Mouse (Mus musculus): ENCODE results near the gene Carhsp1. TPM values are rescaled to one million over a fixed set of nuclear protein-coding genes. Genes with fewer than 3 reads are reported as not detected.

Carhsp1 gene
- 82.5 and 85.0 TPM in 2 replicates for polyA plus RNA-seq (2014; fragmentation: Nextera tagmentation; extraction: Ambion mirVana)

DNA sequence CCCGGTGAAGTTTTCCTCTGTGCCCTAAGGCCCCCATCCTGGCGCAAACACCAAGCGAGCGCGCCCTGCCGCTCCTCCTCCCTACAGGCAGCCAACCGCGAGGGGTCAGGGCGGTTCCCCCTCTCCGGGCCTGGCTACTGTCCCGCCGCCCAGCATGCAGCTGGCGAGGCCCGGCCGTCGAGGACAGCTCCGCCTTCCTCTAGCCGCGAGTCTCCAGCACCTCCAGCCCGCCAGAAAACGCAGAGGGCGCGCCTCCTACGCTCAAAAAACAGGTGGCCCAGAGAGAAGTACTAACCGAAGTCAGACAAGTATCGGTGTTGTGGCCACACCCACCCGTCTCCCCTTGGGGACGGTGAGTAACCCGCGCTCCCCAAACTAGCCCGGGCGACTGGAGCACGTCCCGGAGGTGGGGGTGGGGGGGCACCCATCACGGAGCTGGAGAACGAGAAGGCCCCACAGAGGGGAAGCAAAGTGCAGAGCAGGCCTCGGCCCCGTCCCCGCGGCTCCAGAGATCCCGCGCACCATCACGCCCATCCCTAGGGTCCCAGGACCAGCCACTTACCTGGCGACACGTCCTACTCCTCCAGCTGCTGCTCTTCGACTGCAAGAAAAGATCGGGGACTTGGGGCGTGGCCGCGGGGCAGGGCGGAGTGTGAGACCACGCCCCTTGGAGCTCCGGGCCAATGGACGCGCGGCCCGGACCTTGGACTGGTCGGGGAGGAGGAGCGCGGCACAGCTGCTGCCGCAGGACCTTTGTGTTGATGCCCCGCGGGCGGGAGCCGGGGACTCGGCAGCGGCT is at the start of gene Carhsp1:
Gene Carhsp1 (minus strand): TSS at position 605 of the 799 bp plus-strand sequence.
- H3K27ac ChIP-seq (ENCODE audit: low read depth, low read length), result peak within 1 kb of the TSS; percentile 84
- H3K4me1 ChIP-seq (ENCODE audit: control insufficient read depth, insufficient read depth, low read length), result peaks cover 28% of the 10 kb centered on the region
- peak within 1 kb of the TSS; percentile 55 for H3K4me3 ChIP-seq (ENCODE audit: low read depth, low read length)
- under 1% methylated on average over 66 of the region's 67 CpGs for WGBS
- H3K36me3 ChIP-seq (ENCODE audit: control insufficient read depth, insufficient read depth, low read length), result no peaks in the 10 kb centered on the region
- ATAC-seq (ENCODE audit: low FRiP score) (peak; percentile 90), DNase-seq (ENCODE audit: low spot score, missing footprints) (peak; percentile 99)
- no peaks in the 10 kb centered on the region for H3K9me3 ChIP-seq (ENCODE audit: control insufficient read depth, low read length)
- H3K9ac ChIP-seq (ENCODE audit: low read length), result peak within 1 kb of the TSS; percentile 73
- peak within 1 kb of the TSS; percentile 50 for H3K4me2 ChIP-seq
- peaks cover 12% of the 10 kb centered on the region for H3K27me3 ChIP-seq (ENCODE audit: control insufficient read depth, insufficient read depth, low read length)

DNA sequence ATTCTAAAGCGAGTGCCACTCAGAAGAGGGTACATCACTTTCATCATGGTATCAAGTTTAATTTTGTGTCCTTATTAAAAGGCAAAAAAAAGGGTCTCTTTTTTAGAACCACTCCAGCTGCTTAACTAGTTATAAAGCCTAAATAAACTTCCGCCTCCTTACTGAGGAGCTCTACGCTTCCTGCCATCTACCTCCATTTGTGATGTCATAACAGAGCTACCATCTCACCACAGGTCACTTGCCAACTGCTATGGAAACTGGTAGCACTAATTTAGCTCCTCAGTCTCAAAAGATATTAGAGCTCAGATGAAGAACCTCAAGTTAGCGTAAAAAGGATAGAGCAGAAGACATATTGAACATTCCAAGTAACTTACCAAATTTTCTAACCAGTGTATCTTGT is 48.5 kb upstream of the Carhsp1 start:
- Histone ChIP-seq H3K36me3 (ENCODE audit: control insufficient read depth, insufficient read depth, low read length) (peaks cover 6% of the 10 kb centered on the region), H3K4me2 (no peak overlapping the region), H3K9ac (ENCODE audit: low read length) (no peak overlapping the region), H3K27me3 (ENCODE audit: control insufficient read depth, insufficient read depth, low read length) (no peaks in the 10 kb centered on the region), H3K4me1 (ENCODE audit: control insufficient read depth, insufficient read depth, low read length) (no peaks in the 10 kb centered on the region), H3K9me3 (ENCODE audit: control insufficient read depth, low read length) (no peaks in the 10 kb centered on the region), H3K4me3 (ENCODE audit: low read depth, low read length) (no peak overlapping the region), H3K27ac (ENCODE audit: low read depth, low read length) (no peak overlapping the region)
- DNase-seq (ENCODE audit: low spot score, missing footprints) (no peak), ATAC-seq (ENCODE audit: low FRiP score) (no peak)
- 94% methylated on average over 4 of the region's 4 CpGs for WGBS

DNA sequence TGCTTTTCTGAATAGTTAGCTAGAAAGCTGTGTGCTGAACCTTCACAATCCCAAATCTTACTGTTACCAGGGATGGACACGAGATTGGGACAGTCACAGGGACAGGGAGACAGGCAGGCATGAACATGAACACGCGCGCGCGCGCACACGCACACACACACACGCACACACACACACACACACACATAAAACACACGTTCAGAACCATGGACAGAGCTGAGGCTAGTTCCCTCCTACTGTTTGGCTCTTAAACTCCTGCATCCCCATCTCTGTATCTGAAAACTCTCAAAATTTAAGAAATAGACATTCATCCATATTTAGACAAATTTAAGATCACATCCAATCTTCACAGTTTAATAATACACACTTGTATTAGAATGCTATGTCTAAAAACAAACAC is 45.8 kb upstream of the Carhsp1 start:
- no peak overlapping the region for H3K4me3 ChIP-seq (ENCODE audit: low read depth, low read length)
- no peaks in the 10 kb centered on the region for H3K9me3 ChIP-seq (ENCODE audit: control insufficient read depth, low read length)
- no peak overlapping the region for H3K9ac ChIP-seq (ENCODE audit: low read length)
- DNase-seq (ENCODE audit: low spot score, missing footprints) (no peak), ATAC-seq (ENCODE audit: low FRiP score) (no peak)
- WGBS, result 97% methylated on average over 10 of the region's 10 CpGs
- no peak overlapping the region for H3K4me2 ChIP-seq
- no peaks in the 10 kb centered on the region for H3K27me3 ChIP-seq (ENCODE audit: control insufficient read depth, insufficient read depth, low read length)
- peaks cover 6% of the 10 kb centered on the region for H3K36me3 ChIP-seq (ENCODE audit: control insufficient read depth, insufficient read depth, low read length)
- no peak overlapping the region for H3K27ac ChIP-seq (ENCODE audit: low read depth, low read length)
- H3K4me1 ChIP-seq (ENCODE audit: control insufficient read depth, insufficient read depth, low read length), result no peaks in the 10 kb centered on the region

DNA sequence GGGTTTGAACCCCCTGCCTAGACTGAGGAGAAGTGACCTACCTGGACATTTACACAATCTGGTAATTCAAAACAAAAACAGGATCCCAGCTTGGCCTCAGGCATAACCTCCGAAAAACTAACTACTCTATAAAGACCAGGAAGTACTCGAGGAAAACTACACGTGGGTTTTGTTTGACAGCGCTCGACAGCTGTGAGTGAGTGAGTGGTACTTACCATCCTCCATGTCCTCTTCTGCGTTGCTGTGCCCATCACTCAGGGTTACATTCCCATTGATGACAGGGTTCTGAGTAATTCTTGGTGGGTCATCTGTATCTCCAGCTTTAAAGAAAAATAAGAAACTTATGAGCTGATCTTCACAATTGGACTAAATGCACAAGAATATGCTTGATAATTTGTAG is 44.3 kb upstream of the Carhsp1 start:
- no peak overlapping the region for H3K4me2 ChIP-seq
- H3K4me1 ChIP-seq (ENCODE audit: control insufficient read depth, insufficient read depth, low read length), result no peaks in the 10 kb centered on the region
- no peak for ATAC-seq (ENCODE audit: low FRiP score)
- H3K27me3 ChIP-seq (ENCODE audit: control insufficient read depth, insufficient read depth, low read length), result no peaks in the 10 kb centered on the region
- no peaks in the 10 kb centered on the region for H3K9me3 ChIP-seq (ENCODE audit: control insufficient read depth, low read length)
- no peak overlapping the region for H3K9ac ChIP-seq (ENCODE audit: low read length)
- peaks cover 10% of the 10 kb centered on the region for H3K36me3 ChIP-seq (ENCODE audit: control insufficient read depth, insufficient read depth, low read length)
- no peak overlapping the region for H3K27ac ChIP-seq (ENCODE audit: low read depth, low read length)
- H3K4me3 ChIP-seq (ENCODE audit: low read depth, low read length), result no peak overlapping the region
- 89% methylated on average over 6 of the region's 6 CpGs for WGBS
- DNase-seq (ENCODE audit: low spot score, missing footprints), result no peak

DNA sequence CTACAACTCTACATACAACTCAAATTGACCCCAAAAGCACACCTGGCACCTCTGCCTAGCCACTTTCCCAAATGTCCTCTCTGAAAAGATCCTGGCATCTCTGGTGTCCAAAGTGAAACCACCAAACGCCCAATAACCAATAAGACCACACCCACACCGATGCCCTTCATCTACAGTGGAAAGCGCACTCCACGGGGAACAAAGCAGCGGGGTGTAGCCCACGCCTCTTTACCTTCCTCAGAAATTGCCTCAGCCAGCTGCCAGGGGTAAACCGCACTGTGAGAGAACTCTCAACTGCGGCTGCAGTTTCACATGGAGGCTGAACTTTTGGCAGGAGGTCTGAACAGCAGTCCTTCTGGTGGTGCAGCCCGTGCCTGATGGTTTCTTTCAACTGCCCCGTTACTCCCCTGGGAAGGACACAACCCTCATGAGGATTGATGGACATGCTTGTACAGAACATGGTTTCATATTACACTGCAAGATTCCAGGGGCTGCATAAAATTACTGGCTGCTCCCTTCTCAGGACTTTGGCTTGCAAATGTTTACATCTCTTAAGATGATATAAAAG is 43.6 kb upstream of the Carhsp1 start:
- DNase-seq (ENCODE audit: low spot score, missing footprints), result no peak
- Histone ChIP-seq H3K9me3 (ENCODE audit: control insufficient read depth, low read length) (no peaks in the 10 kb centered on the region), H3K27ac (ENCODE audit: low read depth, low read length) (no peak overlapping the region), H3K4me2 (no peak overlapping the region), H3K4me3 (ENCODE audit: low read depth, low read length) (no peak overlapping the region), H3K9ac (ENCODE audit: low read length) (no peak overlapping the region), H3K27me3 (ENCODE audit: control insufficient read depth, insufficient read depth, low read length) (no peaks in the 10 kb centered on the region), H3K4me1 (ENCODE audit: control insufficient read depth, insufficient read depth, low read length) (no peaks in the 10 kb centered on the region), H3K36me3 (ENCODE audit: control insufficient read depth, insufficient read depth, low read length) (peaks cover 13% of the 10 kb centered on the region)
- no peak for ATAC-seq (ENCODE audit: low FRiP score)
- WGBS, result 86% methylated on average over 10 of the region's 10 CpGs

DNA sequence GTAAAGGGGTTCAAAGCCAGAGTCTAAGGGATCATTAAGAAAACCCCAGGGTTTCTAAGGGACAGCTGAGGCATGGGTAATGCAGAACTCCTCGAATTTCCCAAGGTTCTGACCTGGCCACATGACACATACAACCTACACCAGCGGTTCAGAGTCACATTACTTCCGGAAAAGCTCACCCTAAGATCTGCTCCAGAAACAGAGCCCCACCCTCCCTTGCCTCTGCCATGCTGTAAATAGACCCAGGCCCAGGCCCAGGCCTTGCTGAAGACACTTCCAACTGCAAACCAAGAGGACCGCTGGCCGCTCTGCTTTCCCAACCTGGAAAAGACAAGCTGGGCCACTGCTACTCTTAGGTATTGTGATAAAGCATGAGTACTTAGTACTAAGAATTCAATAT is 42.9 kb upstream of the Carhsp1 start:
- 95% methylated on average over 5 of the region's 5 CpGs for WGBS
- Histone ChIP-seq H3K27me3 (ENCODE audit: control insufficient read depth, insufficient read depth, low read length) (no peaks in the 10 kb centered on the region), H3K27ac (ENCODE audit: low read depth, low read length) (no peak overlapping the region), H3K9ac (ENCODE audit: low read length) (no peak overlapping the region), H3K4me1 (ENCODE audit: control insufficient read depth, insufficient read depth, low read length) (no peaks in the 10 kb centered on the region), H3K4me2 (no peak overlapping the region), H3K36me3 (ENCODE audit: control insufficient read depth, insufficient read depth, low read length) (peaks cover 16% of the 10 kb centered on the region), H3K4me3 (ENCODE audit: low read depth, low read length) (no peak overlapping the region), H3K9me3 (ENCODE audit: control insufficient read depth, low read length) (no peaks in the 10 kb centered on the region)
- ATAC-seq (ENCODE audit: low FRiP score), result no peak
- DNase-seq (ENCODE audit: low spot score, missing footprints), result no peak

DNA sequence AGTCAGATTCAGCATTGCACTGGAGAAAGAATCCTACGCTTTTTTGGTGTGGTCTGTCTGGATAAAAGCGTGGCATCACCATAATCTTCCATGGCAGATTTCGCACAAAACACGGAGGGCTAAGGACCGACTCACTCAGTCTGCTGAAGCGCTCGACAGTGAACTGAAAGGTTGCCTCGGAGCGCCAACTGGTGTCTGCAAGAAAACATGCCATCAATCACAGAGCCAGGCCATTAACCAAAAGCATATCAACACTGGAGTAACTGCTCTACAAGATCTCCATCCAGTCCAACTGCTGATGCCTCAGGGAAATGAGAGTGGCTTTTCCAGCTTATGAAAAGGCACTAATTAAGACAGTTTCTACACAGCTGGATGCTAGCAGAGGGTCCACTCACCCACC is 40.0 kb upstream of the Carhsp1 start:
- no peak for ATAC-seq (ENCODE audit: low FRiP score)
- Histone ChIP-seq H3K9me3 (ENCODE audit: control insufficient read depth, low read length) (no peaks in the 10 kb centered on the region), H3K27ac (ENCODE audit: low read depth, low read length) (no peak overlapping the region), H3K27me3 (ENCODE audit: control insufficient read depth, insufficient read depth, low read length) (no peaks in the 10 kb centered on the region), H3K4me3 (ENCODE audit: low read depth, low read length) (no peak overlapping the region), H3K4me2 (no peak overlapping the region), H3K36me3 (ENCODE audit: control insufficient read depth, insufficient read depth, low read length) (peaks cover 27% of the 10 kb centered on the region), H3K9ac (ENCODE audit: low read length) (no peak overlapping the region), H3K4me1 (ENCODE audit: control insufficient read depth, insufficient read depth, low read length) (no peaks in the 10 kb centered on the region)
- 86% methylated on average over 9 of the region's 9 CpGs for WGBS
- no peak for DNase-seq (ENCODE audit: low spot score, missing footprints)

DNA sequence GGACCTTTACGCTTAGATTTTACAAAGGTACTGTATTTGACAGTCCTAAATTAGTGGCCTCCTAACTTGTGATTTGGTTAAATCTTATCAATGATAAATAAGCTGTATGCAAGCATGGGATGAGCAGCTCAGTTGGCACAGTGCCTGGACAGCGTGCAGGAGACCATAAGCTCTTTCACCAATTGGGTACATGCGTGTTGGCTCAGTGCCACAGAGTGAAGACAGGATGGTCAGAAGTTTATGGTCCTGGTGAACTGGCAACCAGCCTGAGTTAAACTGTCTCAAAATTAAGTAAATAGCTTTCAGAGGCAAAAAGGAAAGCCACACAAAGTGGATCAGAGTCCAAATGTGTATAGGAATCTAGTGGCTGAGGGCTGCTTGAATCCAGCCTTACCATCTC is 28.6 kb upstream of the Carhsp1 start:
- DNase-seq (ENCODE audit: low spot score, missing footprints) (no peak), ATAC-seq (ENCODE audit: low FRiP score) (no peak)
- WGBS, result 94% methylated on average over 3 of the region's 3 CpGs
- Histone ChIP-seq H3K27me3 (ENCODE audit: control insufficient read depth, insufficient read depth, low read length) (no peaks in the 10 kb centered on the region), H3K4me1 (ENCODE audit: control insufficient read depth, insufficient read depth, low read length) (no peaks in the 10 kb centered on the region), H3K4me3 (ENCODE audit: low read depth, low read length) (no peak overlapping the region), H3K9ac (ENCODE audit: low read length) (no peak overlapping the region), H3K27ac (ENCODE audit: low read depth, low read length) (no peak overlapping the region), H3K36me3 (ENCODE audit: control insufficient read depth, insufficient read depth, low read length) (peaks cover 54% of the 10 kb centered on the region), H3K9me3 (ENCODE audit: control insufficient read depth, low read length) (no peaks in the 10 kb centered on the region), H3K4me2 (no peak overlapping the region)

DNA sequence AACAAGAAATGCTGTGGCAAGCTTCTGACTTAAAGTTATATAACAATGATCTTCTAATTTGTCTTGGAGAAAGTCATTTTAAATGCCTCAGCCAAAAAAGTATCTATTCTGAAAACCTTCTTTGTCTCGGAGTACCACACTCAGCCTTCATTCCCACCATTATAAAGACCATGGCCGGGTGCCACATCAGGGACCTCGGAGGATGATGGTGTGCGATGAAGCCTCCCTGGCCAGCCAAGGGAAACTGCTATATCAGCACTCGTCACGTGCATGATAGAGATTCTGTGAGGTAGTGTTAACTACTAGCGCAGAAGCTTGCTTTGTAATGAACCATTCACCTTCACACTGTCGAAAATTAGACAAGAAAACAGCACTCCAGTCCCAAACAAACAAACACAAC is 27.6 kb upstream of the Carhsp1 start:
- no peaks in the 10 kb centered on the region for H3K4me1 ChIP-seq (ENCODE audit: control insufficient read depth, insufficient read depth, low read length)
- H3K4me2 ChIP-seq, result no peak overlapping the region
- no peak overlapping the region for H3K9ac ChIP-seq (ENCODE audit: low read length)
- H3K27ac ChIP-seq (ENCODE audit: low read depth, low read length), result no peak overlapping the region
- no peak for ATAC-seq (ENCODE audit: low FRiP score)
- H3K27me3 ChIP-seq (ENCODE audit: control insufficient read depth, insufficient read depth, low read length), result no peaks in the 10 kb centered on the region
- WGBS, result 93% methylated on average over 8 of the region's 8 CpGs
- H3K9me3 ChIP-seq (ENCODE audit: control insufficient read depth, low read length), result no peaks in the 10 kb centered on the region
- no peak for DNase-seq (ENCODE audit: low spot score, missing footprints)
- peaks cover 56% of the 10 kb centered on the region for H3K36me3 ChIP-seq (ENCODE audit: control insufficient read depth, insufficient read depth, low read length)
- H3K4me3 ChIP-seq (ENCODE audit: low read depth, low read length), result no peak overlapping the region
